Mouse (Mus musculus) adrenal gland, postnatal 10 days (tissue): ENCODE measurements at regions not wholly inside any gene's neighbourhood (a gene's known extent, or its start where the extent isn't known, plus 50 kb on each side); places are given as distances from the start of the nearest gene placed in this dataset.
"Not testable (repeated sequence)": the region's sequence is repeated elsewhere in the genome, so short reads cannot be mapped to it uniquely, and the experiment has no call there.

ENCODE experiments used
- DNase-seq: peaks from one replicate; pipeline ENCODE4 v3.0.0; 2021; ENCODE audit warnings: mixed read lengths

DNA sequence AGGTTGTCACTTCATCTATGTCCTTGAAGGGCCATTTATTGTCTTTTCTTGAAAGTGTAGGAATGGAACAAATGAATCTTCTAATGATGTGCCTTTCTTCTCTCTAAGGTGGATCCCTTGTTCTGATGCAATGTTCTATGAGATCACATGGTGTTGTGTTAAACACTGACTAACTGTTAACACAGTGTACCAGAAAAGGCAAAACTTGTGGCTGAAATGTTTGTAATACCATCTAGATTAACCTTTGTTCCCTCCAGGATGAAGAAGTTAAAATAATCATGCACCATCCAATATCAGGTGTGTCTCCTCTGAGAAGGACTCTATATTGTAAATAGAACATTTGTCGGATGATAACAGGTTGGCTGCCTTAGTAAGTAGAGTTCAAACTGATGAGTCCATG is 849.1 kb downstream of the Gm9195 start:
- no peak for DNase-seq

DNA sequence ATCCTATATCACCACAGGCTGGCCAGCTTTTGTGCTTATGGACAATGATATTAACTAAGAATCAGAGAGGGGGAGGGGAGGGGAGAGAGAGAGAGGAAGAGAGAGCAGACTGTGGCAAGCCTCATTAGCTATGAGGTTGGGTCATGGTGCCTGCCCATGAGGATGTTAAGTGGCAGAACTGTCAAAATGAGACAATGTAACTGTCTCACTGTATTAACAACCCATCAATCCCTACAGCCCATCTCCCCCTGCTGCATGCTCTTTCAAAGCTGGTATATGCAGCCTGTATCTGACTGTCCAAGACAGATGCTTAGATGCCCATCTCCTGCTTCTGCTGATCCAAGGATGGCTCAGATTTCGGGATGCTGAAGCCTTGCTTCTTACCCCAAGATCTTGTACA is 852.6 kb downstream of the Gm9195 start:
- DNase-seq, result no peak

DNA sequence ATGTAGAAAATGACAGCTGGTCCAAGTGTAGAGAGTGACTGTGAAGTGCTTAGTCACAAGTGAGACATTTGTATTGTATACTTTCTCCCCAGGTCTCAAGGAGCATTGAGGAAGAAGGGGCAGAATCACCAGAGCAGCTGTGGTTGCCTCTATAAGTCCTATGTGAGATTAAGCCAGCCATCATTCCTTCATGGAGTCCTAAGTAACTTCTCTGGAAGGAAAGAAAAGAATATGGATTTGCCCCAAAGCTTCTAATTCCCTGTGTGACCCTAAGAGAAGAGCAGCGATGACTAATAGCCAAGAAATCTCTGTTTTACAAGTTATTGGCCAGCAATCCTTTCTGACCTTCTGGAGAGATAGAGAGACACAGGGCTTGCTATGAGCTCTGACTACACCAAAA is 856.5 kb downstream of the Gm9195 start:
- no peak for DNase-seq

DNA sequence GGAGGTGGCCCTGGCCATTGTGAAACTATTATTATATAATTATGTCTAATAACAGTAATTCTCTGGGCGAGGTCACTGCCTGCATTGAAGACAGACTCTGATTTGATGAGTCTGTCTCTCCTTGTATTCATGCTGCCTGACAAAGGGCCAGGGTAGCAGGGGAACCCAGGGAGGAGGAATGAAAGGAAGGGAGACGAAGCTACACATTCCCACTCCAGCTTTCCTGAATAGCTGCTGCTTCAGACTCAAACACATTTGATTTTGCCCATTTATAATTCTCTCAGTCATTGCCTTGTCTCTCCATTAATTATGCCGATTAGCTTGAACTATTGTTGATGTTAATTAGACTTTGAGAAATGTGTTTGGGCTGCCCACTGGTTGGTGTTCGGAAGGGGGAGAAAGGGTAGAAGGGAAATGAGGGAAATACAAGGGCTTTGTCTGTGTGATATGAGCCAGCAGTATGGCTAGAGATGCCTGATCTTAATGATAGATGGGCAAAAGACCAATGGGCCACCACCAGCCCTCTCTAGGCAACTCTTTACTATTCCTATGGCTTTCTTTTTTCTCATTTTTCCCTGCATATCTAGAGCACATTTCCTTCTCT is 881.8 kb downstream of the Gm9195 start:
- DNase-seq, result no peak

DNA sequence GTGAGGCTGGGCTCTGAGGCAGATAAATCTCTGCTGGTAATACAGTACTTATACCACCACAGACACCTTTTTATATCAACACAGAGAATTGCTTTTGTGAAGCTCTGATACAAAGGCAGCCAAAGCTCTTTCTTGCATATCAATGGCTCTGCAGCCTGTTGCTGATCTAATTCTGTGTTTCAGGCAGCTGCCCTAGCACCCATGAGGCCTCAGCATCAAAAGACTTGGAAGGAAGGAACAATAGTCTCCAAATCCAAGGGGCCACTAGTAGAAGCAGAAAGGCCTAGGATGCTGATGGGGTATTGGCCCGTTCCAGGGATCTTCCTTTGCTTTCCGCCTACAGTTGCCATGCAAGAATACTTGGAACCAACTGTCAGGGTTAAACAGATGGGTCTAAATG is 887.9 kb downstream of the Gm9195 start:
- DNase-seq, result no peak

DNA sequence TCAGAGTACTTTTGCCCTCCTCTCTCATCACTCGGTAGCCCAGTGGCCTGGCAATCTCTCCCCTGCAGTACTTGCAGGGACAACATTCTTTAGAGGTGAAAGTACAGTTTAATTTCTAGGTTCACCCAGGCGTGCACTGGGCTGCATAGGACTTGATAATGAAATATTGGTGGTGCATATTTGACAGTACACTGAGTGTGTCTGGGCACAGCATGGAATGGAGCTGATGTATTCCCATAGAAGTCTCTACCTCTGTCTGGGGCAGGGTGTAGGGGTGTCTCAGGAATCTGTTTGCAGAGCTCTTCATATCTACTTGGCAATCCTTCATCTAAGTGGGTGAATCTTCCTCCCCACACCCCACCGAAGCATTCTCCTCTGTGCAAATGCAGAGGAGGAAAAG is 893.8 kb downstream of the Gm9195 start:
- DNase-seq, result no peak

DNA sequence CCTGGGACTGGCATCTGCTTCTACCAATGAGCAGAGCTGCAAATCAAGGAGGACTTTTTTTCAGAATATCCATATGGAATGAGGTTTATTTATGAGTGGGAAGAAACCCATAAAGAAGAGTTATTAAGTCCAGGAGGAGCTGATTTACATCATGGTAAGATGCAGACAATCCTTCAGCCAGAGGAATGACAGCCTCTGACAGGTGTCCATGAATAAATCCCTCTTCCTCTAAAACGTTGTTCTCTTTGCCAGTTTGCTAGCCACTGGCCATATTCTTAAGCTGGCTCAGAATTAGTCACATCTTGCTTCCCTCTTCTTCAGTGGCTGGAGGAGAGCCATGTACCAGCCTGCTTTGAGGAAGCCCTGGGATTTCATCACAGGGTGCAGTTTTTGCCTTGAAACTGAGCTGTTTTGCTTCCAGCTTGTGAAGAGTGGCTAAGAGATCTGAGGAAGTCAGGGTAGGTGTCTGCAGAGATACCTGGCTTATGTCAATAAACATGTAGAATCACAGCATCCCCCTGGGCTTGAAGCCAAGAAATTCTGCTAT is 902.9 kb downstream of the Gm9195 start:
- DNase-seq, result peak; percentile 1

GRCm38 (mm10) chr14:71588006-71588405 is 903.6 kb downstream of the Gm9195 start:
- DNase-seq, result no peak

- no peak for DNase-seq
Observed at GRCm38 (mm10) chr14:71564816-71565215, 926.8 kb downstream of the Gm9195 start.

GRCm38 (mm10) chr14:71561906-71562305 is 929.7 kb downstream of the Gm9195 start:
- no peak for DNase-seq

- not testable (repeated sequence) for DNase-seq
Observed at GRCm38 (mm10) chr14:71554324-71554723, 937.3 kb downstream of the Gm9195 start.

DNA sequence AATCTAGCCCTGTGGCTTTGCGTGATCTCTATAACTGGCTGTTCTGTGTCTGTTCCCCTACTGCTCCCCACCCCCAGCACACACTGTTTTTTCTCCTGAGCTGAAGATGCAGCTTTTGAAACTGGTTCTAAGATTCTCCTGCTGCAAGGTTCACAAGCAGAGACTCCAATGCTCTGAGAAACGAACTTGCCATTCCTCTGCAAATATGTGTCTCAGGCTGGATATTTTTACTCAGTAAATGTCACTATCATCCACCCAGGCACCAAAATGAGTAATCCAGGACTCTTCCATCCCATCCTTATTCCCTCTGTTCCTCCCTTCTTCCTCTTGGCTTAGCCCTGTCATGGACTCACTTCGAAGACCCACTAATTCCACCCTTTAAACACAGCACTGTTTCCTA is 943.9 kb upstream of the Fam160b2 start:
- DNase-seq, result no peak

- DNase-seq, result peak; percentile 4
Observed at GRCm38 (mm10) chr14:71532074-71532659, 932.5 kb upstream of the Fam160b2 start.

DNA sequence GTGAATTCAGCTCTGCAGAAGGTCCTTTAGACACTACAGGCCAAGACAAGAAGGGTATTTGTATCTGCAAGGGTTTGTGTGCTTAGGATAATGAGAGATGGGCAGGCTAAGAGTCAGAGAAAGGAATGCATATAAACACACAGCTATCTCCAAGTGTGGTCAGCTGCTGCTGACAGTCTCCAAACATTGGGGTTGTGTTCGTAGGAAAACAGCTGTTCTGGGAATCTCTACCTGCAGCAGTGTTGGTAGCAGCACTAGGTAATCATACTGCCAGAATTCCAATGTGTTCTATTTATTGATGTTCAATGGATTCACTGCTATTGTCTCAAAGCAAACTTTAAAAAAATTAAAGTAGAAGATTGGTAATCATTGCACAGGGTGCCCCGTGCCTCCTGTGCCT is 931.7 kb upstream of the Fam160b2 start:
- DNase-seq, result no peak

- DNase-seq, result no peak
Observed at GRCm38 (mm10) chr14:71530421-71530820, 930.8 kb upstream of the Fam160b2 start.

DNA sequence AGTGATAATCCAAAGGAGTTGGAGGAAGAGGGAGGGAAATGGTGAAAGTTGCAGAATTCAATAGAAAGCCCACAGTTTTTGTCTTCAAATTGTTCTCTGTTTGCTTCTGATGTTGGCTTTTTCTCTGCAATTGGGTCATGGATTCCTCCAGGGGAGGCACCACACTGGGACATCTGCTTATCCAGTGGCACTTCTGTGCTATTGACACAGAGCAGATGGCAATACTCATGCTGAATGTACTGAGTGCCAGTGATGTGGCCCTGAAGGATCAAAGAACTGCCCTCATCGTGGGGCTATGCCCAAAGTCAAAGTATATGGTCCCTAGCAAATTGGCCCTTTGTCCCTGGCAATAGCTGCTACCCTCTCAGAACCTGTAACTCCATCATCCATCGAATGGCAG is 918.9 kb upstream of the Fam160b2 start:
- DNase-seq, result no peak

DNA sequence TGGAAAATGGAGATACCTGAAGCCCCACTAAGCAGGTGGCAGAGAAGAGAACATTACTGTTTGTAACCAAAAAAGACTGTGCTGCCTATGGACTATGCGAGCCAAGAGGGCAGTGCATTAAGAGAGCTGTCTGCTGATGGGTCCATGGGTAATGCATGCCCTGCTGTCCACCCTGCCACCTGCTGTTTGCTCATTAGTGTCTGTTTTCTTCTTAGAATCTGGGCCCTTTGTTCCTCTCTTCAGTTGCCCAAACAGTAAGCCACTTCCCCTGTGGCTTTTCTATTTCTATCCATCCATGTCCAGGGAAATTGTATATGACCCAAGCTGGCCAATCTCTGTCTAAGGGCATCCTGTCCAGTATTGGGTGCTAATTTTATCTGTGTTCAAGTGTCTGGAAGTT is 901.2 kb upstream of the Fam160b2 start:
- no peak for DNase-seq

DNA sequence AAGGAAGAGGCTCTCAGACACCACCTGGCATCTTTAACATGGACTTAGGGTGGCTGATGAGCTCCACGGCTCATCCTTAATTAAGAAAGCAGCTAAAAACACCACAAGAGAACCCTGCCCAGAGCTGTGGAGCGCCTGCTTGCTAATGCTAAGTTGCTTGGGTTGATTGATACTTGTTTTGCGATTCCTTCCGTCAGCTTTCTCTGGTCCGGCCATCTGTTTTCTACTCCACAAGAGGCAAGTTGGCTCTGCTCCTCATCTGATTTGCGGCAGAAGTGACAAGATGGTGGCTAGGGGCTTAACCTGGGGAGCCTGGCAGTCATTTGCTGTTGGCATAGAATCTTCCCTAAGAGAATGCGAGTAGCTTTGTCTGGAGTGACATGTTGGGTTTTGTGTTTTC is 891.6 kb upstream of the Fam160b2 start:
- no peak for DNase-seq

DNA sequence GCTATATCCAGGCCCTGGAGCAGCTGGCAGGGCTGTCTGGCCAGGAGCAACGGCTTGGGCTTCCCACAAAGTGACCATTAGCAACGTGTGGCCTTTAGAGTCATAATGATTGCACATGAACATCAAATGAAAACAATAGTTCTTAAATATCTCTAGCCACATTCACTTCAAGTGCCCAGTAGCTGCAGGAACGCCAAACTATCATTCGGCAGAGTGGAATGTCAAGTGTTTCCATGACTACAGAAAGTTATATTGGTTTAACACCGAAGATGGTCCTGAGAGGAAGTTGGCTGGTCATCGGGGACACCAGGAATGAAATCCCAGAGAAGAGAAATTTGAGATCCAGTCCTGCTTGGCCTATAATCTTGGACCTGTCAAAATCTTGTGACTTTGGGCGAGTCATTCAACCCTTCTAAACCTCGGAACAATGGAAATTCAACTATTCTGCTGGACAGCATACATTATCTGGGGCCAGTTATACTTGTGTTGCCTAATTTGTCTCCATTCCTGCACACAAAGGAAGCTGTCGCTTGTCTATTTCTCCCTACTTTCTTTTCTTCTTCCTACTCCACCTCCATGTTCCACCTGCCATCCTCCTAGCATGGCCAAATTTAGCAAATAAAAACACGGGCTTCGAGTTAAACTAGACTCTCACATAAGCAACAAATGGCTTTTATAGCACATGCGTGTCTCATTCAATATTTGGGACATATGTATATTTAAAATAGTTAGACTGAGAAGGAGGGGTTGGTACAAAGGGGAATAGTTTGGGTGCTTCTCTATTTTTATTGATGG is 886.7 kb upstream of the Fam160b2 start:
- DNase-seq, result no peak

DNA sequence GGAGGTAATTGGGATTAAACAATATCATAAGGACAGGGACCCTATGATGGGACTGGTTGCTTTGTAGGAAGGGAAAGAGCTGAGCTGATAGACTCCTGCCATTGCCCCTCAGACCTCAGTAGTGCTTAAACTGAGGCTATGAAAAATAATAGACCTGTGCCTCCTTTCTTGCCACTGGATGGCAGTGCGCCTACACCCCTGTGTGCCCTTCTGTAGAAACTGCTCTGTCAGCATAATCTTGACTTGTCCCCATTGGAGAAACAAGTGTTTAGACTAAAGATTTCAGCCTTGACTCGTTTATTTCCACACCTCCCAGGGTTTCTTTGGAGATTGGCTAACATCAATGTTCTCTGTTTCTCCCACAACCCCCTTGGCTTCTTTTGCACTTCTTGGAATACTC is 876.0 kb upstream of the Fam160b2 start:
- DNase-seq, result peak; percentile 25

- no peak for DNase-seq
Observed at GRCm38 (mm10) chr14:71473907-71474306, 874.3 kb upstream of the Fam160b2 start.

- no peak for DNase-seq
Observed at GRCm38 (mm10) chr14:71432364-71432763, 832.7 kb upstream of the Fam160b2 start.
